Mouse (Mus musculus): ENCODE data around the gene Hcfc1r1. TPM values are rescaled to one million over a fixed set of nuclear protein-coding genes. Genes with fewer than 3 reads are reported as not detected.

Hcfc1r1 gene
- total and polyA plus RNA-seq, 2 experiments from 2014 or later: 82.3 to 198 TPM

- no peak for TF ChIP-seq CTCF (IDR thresholded peaks at IDR 0.05; ENCODE audit: low read depth)
- no peaks in the 10 kb centered on the region for H3K4me1 ChIP-seq (ENCODE audit: insufficient read depth)
- H3K9me3 ChIP-seq (ENCODE audit: low read length): no peaks in the 10 kb centered on the region
- peak overlapping the region; percentile 99 for H3K4me2 ChIP-seq (ENCODE audit: low read depth)
- DNase-seq (no peak), ATAC-seq (peak; percentile 55)
- no peaks in the 10 kb centered on the region for H3K36me3 ChIP-seq (ENCODE audit: insufficient read depth)
- under 1% methylated on average over 84 of the region's 101 CpGs for WGBS
- peak overlapping the region; percentile 67 for H3K4me3 ChIP-seq (ENCODE audit: low read depth, low read length)
- peaks cover 7% of the 10 kb centered on the region; the same call in 1 of the 2 replicates for H3K27me3 ChIP-seq (ENCODE audit: insufficient read depth, low read length)
- H3K27ac ChIP-seq (ENCODE audit: low read depth, low read length): no peak overlapping the region
- H3K9ac ChIP-seq: peak overlapping the region; percentile 50
Observed at GRCm38 (mm10) chr17:23699131-23700077, 26.0 kb downstream of the Hcfc1r1 start.

DNA sequence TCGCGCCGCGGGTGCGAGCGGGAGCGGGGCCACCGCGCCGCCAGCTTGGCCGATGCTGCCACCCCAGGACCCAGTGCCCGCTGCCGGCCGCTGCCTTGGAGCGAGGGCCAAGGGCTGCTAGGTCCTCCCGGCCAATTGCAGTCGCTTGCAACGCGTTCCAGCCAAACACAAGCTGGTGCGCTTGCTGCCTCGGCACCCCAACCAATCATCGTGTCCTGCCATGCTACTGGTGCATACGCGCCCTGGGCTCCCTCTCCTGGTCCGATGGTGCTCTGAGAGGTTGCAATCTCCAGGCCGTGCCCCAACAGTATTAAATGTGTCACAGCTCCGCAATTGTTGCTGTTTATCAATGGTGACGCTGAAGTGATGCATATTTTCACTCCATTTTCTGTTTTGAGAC, 26.7 kb downstream of the Hcfc1r1 start:
- peak; percentile 86 for TF ChIP-seq CTCF (IDR thresholded peaks at IDR 0.05; ENCODE audit: low read depth)
- Histone ChIP-seq H3K9ac (peak overlapping the region; percentile 50), H3K4me3 (ENCODE audit: low read depth, low read length) (peak overlapping the region; percentile 67), H3K27ac (ENCODE audit: low read depth, low read length) (no peak overlapping the region), H3K4me2 (ENCODE audit: low read depth) (peak overlapping the region; percentile 99), H3K36me3 (ENCODE audit: insufficient read depth) (no peaks in the 10 kb centered on the region), H3K9me3 (ENCODE audit: low read length) (no peaks in the 10 kb centered on the region), H3K27me3 (ENCODE audit: insufficient read depth, low read length) (peaks cover 7% of the 10 kb centered on the region; the same call in 1 of the 2 replicates), H3K4me1 (ENCODE audit: insufficient read depth) (no peaks in the 10 kb centered on the region)
- WGBS: under 1% methylated on average over 28 of the region's 28 CpGs
- DNase-seq: peak; percentile 90
- ATAC-seq: peak; percentile 99

- Histone ChIP-seq H3K4me2 (ENCODE audit: low read depth) (no peak overlapping the region), H3K4me3 (ENCODE audit: low read depth, low read length) (no peak overlapping the region), H3K27me3 (ENCODE audit: insufficient read depth, low read length) (peaks cover 7% of the 10 kb centered on the region; the same call in 1 of the 2 replicates), H3K9ac (no peak overlapping the region), H3K27ac (ENCODE audit: low read depth, low read length) (no peak overlapping the region), H3K36me3 (ENCODE audit: insufficient read depth) (no peaks in the 10 kb centered on the region), H3K9me3 (ENCODE audit: low read length) (no peaks in the 10 kb centered on the region), H3K4me1 (ENCODE audit: insufficient read depth) (no peaks in the 10 kb centered on the region)
- WGBS: 76% methylated on average over 9 of the region's 9 CpGs
- DNase-seq (no peak), ATAC-seq (no peak)
- TF ChIP-seq CTCF (IDR thresholded peaks at IDR 0.05; ENCODE audit: low read depth): no peak
Observed at GRCm38 (mm10) chr17:23703301-23703700, 29.9 kb downstream of the Hcfc1r1 start.

- Histone ChIP-seq H3K27ac (ENCODE audit: low read depth, low read length) (no peak overlapping the region), H3K4me1 (ENCODE audit: insufficient read depth) (no peaks in the 10 kb centered on the region), H3K36me3 (ENCODE audit: insufficient read depth) (no peaks in the 10 kb centered on the region), H3K9me3 (ENCODE audit: low read length) (no peaks in the 10 kb centered on the region), H3K27me3 (ENCODE audit: insufficient read depth, low read length) (no peaks in the 10 kb centered on the region), H3K4me2 (ENCODE audit: low read depth) (no peak overlapping the region), H3K4me3 (ENCODE audit: low read depth, low read length) (no peak overlapping the region), H3K9ac (no peak overlapping the region)
- ATAC-seq (no peak), DNase-seq (no peak)
- no peak for TF ChIP-seq CTCF (IDR thresholded peaks at IDR 0.05; ENCODE audit: low read depth)
- WGBS: 51% methylated on average over 7 of the region's 7 CpGs
Observed at GRCm38 (mm10) chr17:23704741-23705140, 31.3 kb downstream of the Hcfc1r1 start.

DNA sequence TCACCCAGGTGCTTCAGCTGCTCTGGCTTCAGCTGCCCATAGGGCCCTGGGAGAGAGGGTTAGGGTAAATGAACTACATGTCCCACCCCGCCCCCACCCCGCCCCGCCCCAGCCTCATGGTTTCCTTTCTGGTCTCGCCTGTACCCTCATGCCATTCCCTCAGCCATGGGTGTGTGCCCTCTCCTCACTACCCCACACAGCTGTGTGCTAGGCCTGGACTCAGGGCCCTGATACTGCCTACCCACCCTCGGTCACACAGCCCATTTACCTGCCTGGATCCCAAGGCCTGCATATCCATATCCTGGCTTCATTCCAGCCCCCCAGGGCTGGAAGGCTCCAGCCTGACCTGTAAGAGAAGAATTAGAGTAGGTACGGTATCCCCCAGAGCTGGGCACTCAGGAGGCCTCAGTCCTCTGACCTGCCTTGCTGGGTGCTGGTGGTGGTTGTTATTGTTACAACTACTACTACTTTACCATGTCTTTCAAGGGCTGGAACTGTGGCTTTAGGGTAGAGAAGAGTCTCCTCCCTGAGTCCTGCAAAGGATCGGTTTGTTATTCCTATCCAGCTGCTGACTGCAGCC, 32.2 kb downstream of the Hcfc1r1 start:
- WGBS: 79% methylated on average over 7 of the region's 7 CpGs
- H3K9ac ChIP-seq: no peak overlapping the region
- DNase-seq (no peak), ATAC-seq (no peak)
- no peaks in the 10 kb centered on the region for H3K4me1 ChIP-seq (ENCODE audit: insufficient read depth)
- H3K4me2 ChIP-seq (ENCODE audit: low read depth): no peak overlapping the region
- TF ChIP-seq CTCF (IDR thresholded peaks at IDR 0.05; ENCODE audit: low read depth): no peak
- H3K36me3 ChIP-seq (ENCODE audit: insufficient read depth): no peaks in the 10 kb centered on the region
- H3K9me3 ChIP-seq (ENCODE audit: low read length): no peaks in the 10 kb centered on the region
- H3K4me3 ChIP-seq (ENCODE audit: low read depth, low read length): no peak overlapping the region
- no peaks in the 10 kb centered on the region for H3K27me3 ChIP-seq (ENCODE audit: insufficient read depth, low read length)
- H3K27ac ChIP-seq (ENCODE audit: low read depth, low read length): no peak overlapping the region

DNA sequence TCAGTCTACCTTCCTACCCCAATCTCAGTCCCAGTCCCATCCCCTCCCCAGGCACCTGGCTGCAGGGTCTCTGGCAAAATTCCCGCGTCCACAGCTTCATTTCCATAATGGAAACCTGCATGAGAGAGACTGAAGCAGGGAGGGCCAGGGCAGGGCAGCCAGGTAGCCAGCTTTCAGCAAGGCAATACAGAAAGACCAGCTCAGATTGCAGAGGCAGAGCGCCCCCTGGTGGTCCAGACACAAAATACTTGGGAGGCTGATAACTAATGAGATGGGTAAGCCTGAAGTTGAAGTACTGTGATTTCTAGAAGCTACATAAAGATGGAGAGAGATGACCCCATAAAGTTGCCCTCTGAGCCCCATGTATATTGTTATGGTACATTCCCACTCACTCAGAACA, 32.8 kb downstream of the Hcfc1r1 start:
- 0% methylated on average over 3 of the region's 3 CpGs for WGBS
- no peak overlapping the region for H3K27ac ChIP-seq (ENCODE audit: low read depth, low read length)
- no peak overlapping the region for H3K4me3 ChIP-seq (ENCODE audit: low read depth, low read length)
- H3K9me3 ChIP-seq (ENCODE audit: low read length): no peaks in the 10 kb centered on the region
- H3K4me1 ChIP-seq (ENCODE audit: insufficient read depth): no peaks in the 10 kb centered on the region
- no peak overlapping the region for H3K4me2 ChIP-seq (ENCODE audit: low read depth)
- peak; percentile 80 for DNase-seq
- peak; percentile 83 for ATAC-seq
- peak; percentile 88 for TF ChIP-seq CTCF (IDR thresholded peaks at IDR 0.05; ENCODE audit: low read depth)
- no peaks in the 10 kb centered on the region for H3K36me3 ChIP-seq (ENCODE audit: insufficient read depth)
- no peak overlapping the region for H3K9ac ChIP-seq
- no peaks in the 10 kb centered on the region for H3K27me3 ChIP-seq (ENCODE audit: insufficient read depth, low read length)

- H3K4me3 ChIP-seq (ENCODE audit: low read depth, low read length): no peak overlapping the region
- ATAC-seq: no peak
Observed at GRCm38 (mm10) chr17:23717003-23717402, 43.6 kb downstream of the Hcfc1r1 start.

More at GRCm38 (mm10) chr17:23717003-23717402, 43.6 kb downstream of the Hcfc1r1 start:
- WGBS: 63% methylated on average over 2 of the region's 2 CpGs
- DNase-seq: no peak
- Histone ChIP-seq H3K9me3 (ENCODE audit: low read length) (no peaks in the 10 kb centered on the region), H3K9ac (no peak overlapping the region), H3K36me3 (ENCODE audit: insufficient read depth) (no peaks in the 10 kb centered on the region), H3K27ac (ENCODE audit: low read depth, low read length) (no peak overlapping the region), H3K4me1 (ENCODE audit: insufficient read depth) (no peaks in the 10 kb centered on the region), H3K4me2 (ENCODE audit: low read depth) (no peak overlapping the region), H3K27me3 (ENCODE audit: insufficient read depth, low read length) (no peaks in the 10 kb centered on the region)
- no peak for TF ChIP-seq CTCF (IDR thresholded peaks at IDR 0.05; ENCODE audit: low read depth)
